Mouse (Mus musculus) B cell, adult 2 months (primary cell): Measurements from ENCODE around the gene Pdilt.
"Not testable (repeated sequence)": the region's sequence is repeated elsewhere in the genome, so short reads cannot be mapped to it uniquely, and the experiment has no call there.

Experiments used
- DNase-seq, 2 experiments: peaks; one replicate each; pipeline ENCODE4 v3.0.0; 2022

Gene Pdilt

DNA sequence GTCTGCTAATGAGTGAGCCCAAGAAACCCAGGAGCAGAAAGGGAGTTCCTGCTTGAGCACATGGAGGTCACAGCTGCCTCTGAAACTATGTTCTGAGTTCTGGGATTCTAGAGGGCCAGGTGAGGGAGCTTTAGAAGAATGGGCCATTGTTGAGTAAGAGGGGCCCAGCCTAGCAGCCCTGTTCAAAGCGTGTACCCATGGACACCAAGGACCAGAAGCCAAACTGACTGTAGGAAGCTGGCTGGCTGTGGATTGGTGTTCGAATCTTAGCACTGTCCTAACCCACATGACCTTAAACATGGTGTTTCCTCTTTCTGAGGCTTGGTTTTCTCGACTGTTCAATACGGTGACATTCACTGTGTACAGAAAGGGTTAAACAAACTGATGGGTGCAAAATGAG is at the start of gene Pdilt:
TSS of gene Pdilt (minus strand) at position 101 of the 400 bp plus-strand sequence.
- DNase-seq, result no peak

- DNase-seq, result not testable (repeated sequence)
Measured at GRCm38 (mm10) chr7:119562476-119562875, 39.2 kb upstream of the Pdilt start.

- no peak for DNase-seq
Measured at GRCm38 (mm10) chr7:119561441-119561840, 38.2 kb upstream of the Pdilt start.

- no peak for DNase-seq
Measured at GRCm38 (mm10) chr7:119560452-119560835, 37.2 kb upstream of the Pdilt start.

- DNase-seq, result no peak
Measured at GRCm38 (mm10) chr7:119559789-119560451, 36.6 kb upstream of the Pdilt start.

DNA sequence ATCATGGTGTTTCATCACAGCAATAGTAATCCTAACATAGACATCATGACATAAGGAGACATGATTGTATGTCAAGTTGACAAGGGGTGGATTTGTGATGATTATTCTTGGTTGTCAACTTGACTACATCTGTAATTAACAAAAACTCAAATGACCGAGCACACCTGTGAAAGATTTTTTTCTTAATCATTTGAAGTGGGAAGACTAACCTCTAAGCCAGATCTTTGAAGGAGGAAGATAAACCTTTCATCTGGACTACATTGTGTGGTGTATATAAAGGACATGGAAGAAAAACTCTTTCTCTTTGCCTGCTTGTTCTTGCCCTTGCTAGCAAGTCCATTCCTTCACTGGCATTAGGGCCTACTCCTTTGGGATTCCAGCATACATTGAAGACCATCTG is 30.8 kb upstream of the Pdilt start, which contains the start of gene Acsm2:
TSS of gene Acsm2 (plus strand) at position 301 of the 400 bp plus-strand sequence.
- DNase-seq, result no peak

DNA sequence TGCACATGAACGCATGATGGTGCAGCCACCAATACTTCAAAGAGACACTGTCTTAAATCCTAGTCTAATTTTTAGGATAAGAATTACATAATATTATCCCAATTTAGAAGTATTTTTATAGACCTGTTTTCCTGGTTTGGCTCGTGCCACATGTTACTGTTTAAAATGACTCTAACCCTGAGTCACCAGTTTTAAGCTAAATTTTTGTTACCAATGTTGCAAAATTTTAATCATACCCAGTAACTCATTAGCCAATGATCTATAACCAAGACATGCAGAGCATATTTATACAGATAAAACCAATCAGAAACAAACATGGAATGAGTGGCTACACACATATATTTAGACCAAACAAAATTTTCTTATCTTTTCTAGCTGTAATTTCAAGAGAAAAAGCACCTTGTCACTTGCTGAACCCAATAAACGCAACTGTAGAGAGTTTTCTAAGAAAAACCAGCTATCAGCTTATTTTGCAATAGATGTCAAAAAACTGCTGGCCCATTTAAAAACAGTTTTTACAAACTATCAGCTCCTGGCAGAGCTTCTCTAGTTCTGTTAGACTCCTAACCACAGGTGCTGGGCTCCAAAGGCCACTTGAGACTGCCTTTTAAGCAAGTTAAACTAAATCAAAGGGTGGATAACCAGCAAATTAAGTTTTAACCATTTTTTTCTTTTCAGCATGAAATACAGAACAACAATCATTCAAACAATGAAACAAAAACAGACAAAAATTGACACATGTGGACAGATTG is 27.4 kb upstream of the Pdilt start:
- DNase-seq, result no peak

- DNase-seq, result no peak
Measured at GRCm38 (mm10) chr7:119545572-119545971, 22.3 kb upstream of the Pdilt start.

- no peak for DNase-seq
Measured at GRCm38 (mm10) chr7:119542445-119542844, 19.2 kb upstream of the Pdilt start.

DNA sequence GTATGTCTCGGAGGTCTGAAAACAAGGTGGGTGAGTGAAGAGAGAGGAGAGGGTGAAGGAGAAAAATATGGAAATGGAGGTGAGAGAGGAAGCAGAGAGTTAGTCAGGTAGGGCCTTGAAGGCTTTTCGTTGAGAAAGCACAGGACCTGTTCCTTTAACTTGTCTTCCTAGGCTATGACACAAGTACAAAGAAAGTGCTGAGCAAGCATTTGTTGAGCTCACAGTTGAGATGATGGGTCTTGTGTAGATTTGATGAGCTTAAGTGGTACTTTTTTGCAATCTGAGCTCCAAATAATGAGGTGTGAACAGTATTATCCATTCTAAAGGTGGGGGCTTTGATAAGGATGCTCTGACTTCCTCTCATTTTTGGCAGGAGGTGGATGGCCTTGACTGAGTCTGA is 11.1 kb upstream of the Pdilt start:
- DNase-seq, result no peak

DNA sequence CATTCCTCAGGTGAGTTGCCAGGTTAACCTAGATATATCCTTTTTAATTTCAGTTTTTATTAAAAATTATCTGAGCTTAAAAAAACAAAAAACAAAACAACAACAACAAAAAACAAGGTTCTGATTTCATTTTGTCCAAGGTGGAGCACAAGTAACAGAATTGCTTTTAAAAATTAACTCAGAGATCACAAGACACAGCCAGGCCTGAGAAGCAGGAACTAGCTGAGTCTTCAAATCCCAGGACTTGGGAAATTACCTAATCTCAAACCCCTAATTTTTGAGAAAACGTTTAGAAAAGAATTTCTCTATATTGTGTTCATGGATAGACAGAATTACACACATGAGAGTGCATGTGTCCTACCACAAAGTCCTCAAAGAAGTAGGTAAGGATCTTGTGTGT is 9.6 kb upstream of the Pdilt start:
- no peak for DNase-seq

- no peak for DNase-seq
Measured at GRCm38 (mm10) chr7:119528617-119529016, 5.3 kb upstream of the Pdilt start.

DNA sequence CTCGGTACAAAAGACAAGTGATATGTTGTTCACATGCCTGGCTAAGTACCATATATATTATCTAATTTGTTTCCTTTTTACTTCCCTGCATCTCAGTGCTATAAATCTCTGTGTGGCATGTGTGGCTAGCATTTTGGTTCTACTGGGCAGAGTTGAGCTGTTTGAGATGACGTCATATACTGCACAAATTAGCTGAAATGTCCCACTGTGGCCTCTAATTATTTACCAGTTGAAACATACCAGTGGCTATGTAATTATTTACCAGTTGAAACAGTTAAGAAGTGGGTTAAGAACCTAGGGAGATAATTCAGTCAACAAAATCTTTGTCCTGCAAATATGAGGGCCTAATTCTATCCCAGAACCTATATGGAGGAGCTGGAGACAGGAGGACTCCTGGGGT is 4.3 kb upstream of the Pdilt start:
- DNase-seq, result no peak

- no peak for DNase-seq
Measured at GRCm38 (mm10) chr7:119527135-119527534, 3.8 kb upstream of the Pdilt start.

DNA sequence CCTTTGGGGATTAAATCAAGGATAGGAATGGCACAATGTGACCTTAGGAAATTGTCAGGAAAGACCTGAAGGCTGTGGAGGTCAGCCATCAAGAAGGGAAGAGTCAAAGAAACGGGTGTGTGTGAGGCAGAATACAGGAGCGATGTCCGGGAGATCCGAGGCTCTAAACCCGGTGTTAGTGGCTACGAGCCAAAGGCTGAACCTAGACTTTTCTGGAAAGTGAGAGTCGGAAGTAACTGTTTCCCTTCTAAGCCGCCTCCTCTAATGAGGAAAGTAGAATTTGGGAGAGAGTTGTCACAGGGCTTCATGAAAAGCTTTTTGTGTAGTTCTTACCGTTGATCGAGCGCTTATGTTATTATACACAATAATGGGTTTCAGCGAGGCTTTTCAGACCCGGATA is 3.2 kb upstream of the Pdilt start:
- no peak for DNase-seq

GRCm38 (mm10) chr7:119525881-119526281 is 2.6 kb upstream of the Pdilt start:
- no peak for DNase-seq

GRCm38 (mm10) chr7:119522385-119522784 is 904 bp downstream of the Pdilt start:
- DNase-seq, result no peak

GRCm38 (mm10) chr7:119521816-119522215 is 1.5 kb downstream of the Pdilt start:
- no peak for DNase-seq

DNA sequence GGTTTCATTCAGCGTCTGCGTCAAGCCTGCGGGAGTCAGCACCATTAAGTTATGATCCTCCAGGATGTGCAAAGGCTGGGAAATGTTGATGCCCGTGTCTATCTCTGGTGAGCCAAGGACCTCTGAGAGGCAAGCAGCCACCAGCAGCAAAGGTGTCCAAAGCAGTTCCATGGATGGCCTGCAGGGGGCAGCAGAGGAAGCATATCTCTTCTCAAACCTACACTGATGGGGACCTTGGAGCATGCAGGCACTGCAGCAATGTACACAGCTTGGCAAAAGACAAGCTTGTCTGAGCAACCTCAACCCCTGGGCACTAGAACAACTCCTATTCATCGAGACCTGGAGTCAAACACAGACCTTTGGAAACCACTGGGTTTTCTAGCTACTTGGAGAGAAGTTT is 3.6 kb downstream of the Pdilt start:
- DNase-seq, result peak; percentile 49 to 53

GRCm38 (mm10) chr7:119519163-119519562 is 4.1 kb downstream of the Pdilt start, which contains the start of gene Acsm5:
Gene Acsm5, plus strand, starts transcription at chr7:119519463.
- DNase-seq, result no peak

- DNase-seq, result no peak
Measured at GRCm38 (mm10) chr7:119516272-119516558, 7.1 kb downstream of the Pdilt start.

GRCm38 (mm10) chr7:119515492-119516271 is 7.6 kb downstream of the Pdilt start:
- DNase-seq, result peak; percentile 40

- no peak for DNase-seq
Measured at GRCm38 (mm10) chr7:119513056-119513455, 10.2 kb downstream of the Pdilt start.

GRCm38 (mm10) chr7:119511143-119511542 is 12.1 kb downstream of the Pdilt start:
- no peak for DNase-seq
